Mouse (Mus musculus) limb, embryonic 12.5 days (tissue): Measurements from ENCODE around the gene Gmds. TPM values are rescaled to one million over a fixed set of nuclear protein-coding genes. Genes with fewer than 3 reads are reported as not detected.

Experiments used
- ATAC-seq: fragments of 200-750 bp; cut with Nextera tagmentation; 2 replicates; pipeline ENCODE4 v1.8.0; 2017; ENCODE audit warnings: low read depth, moderate TSS enrichment; ENCODE audit not compliant: insufficient number of reproducible peaks, insufficient read depth, low FRiP score, low TSS enrichment
- H3K27ac ChIP-seq: fragments of 300-500 bp; sonication (generic); 2 replicates; pipeline ENCODE4 v1.5.1; 2016; ENCODE audit warnings: mild to moderate bottlenecking, moderate library complexity
- H3K27me3 ChIP-seq: fragments of 300-500 bp; sonication (generic); 2 replicates; pipeline ENCODE4 v1.6.1; 2016; ENCODE audit warnings: mild to moderate bottlenecking, moderate library complexity
- H3K36me3 ChIP-seq: fragments of 300-500 bp; sonication (generic); 2 replicates; pipeline ENCODE4 v1.6.1; 2016; ENCODE audit warnings: mild to moderate bottlenecking, moderate library complexity
- H3K4me1 ChIP-seq: fragments of 300-500 bp; sonication (generic); replicated peaks from 2 replicates; pipeline ENCODE4 v1.6.1; 2016
- H3K4me2 ChIP-seq: fragments of 300-500 bp; sonication (generic); 2 replicates; pipeline ENCODE4 v1.6.1; 2016; ENCODE audit warnings: mild to moderate bottlenecking, moderate library complexity
- H3K4me3 ChIP-seq: fragments of 300-500 bp; sonication (generic); replicated peaks from 2 replicates; pipeline ENCODE4 v1.5.1; 2016; ENCODE audit warnings: mild to moderate bottlenecking
- H3K9ac ChIP-seq: fragments of 300-500 bp; sonication (generic); replicated peaks from 2 replicates; pipeline ENCODE4 v1.6.1; 2016; ENCODE audit warnings: mild to moderate bottlenecking, moderate library complexity
- H3K9me3 ChIP-seq: fragments of 300-500 bp; sonication (generic); 2 replicates; pipeline ENCODE4 v1.6.1; 2016; ENCODE audit warnings: mild to moderate bottlenecking, moderate library complexity
- WGBS: fragments of 180-500 bp; shearing (Covaris S2); methylation state at CpG from one replicate; pipeline ENCODE4 v1.1.7; 2016; 5-methylcytosine and 5-hydroxymethylcytosine counted together
- polyA plus RNA-seq: library from polyadenylated mRNA; unstranded; fragments of >200 nt; fragmentation: Nextera tagmentation; extraction: Ambion mirVana; gene quantifications from 2 replicates; pipeline ENCODE4 v1.2.1, GENCODE M21; 2016

Gene Gmds
- polyA plus RNA-seq, 1 experiment from 2014 or later, result 37.3 TPM

GRCm38 (mm10) chr13:32158240-32158639 lies 180.3 kb downstream of the Gmds start:
- 62% methylated on average over 2 of the region's 2 CpGs for WGBS

GRCm38 (mm10) chr13:32145916-32146315 lies 192.6 kb downstream of the Gmds start:
- Histone ChIP-seq H3K27me3 (no peaks in the 10 kb centered on the region), H3K36me3 (no peaks in the 10 kb centered on the region), H3K9me3 (no peaks in the 10 kb centered on the region), H3K27ac (no peak overlapping the region), H3K4me3 (no peak overlapping the region), H3K4me2 (no peak overlapping the region), H3K9ac (no peak overlapping the region), H3K4me1 (no peaks in the 10 kb centered on the region; the same call in 1 of the 2 replicates)
- ATAC-seq, result no peak
- WGBS, result 64% methylated on average over 1 of the region's 1 CpGs

More at GRCm38 (mm10) chr13:32158240-32158639, 180.3 kb downstream of the Gmds start:
- no peaks in the 10 kb centered on the region for H3K36me3 ChIP-seq
- H3K4me2 ChIP-seq, result no peak overlapping the region
- H3K27me3 ChIP-seq, result no peaks in the 10 kb centered on the region; the same call in 1 of the 2 replicates
- H3K9me3 ChIP-seq, result no peaks in the 10 kb centered on the region
- H3K4me1 ChIP-seq, result peaks cover 4% of the 10 kb centered on the region; the same call in 1 of the 2 replicates
- no peak for ATAC-seq
- no peak overlapping the region for H3K27ac ChIP-seq
- no peak overlapping the region for H3K4me3 ChIP-seq
- no peak overlapping the region for H3K9ac ChIP-seq

- no peaks in the 10 kb centered on the region for H3K27me3 ChIP-seq
- H3K36me3 ChIP-seq, result no peaks in the 10 kb centered on the region
- H3K4me1 ChIP-seq, result no peaks in the 10 kb centered on the region
- ATAC-seq, result no peak
- no peak overlapping the region for H3K4me3 ChIP-seq
- WGBS, result 46% methylated on average over 2 of the region's 2 CpGs
- no peaks in the 10 kb centered on the region for H3K9me3 ChIP-seq
- H3K4me2 ChIP-seq, result no peak overlapping the region
- H3K9ac ChIP-seq, result no peak overlapping the region
- H3K27ac ChIP-seq, result no peak overlapping the region
These were observed 193.4 kb downstream of the Gmds start for GRCm38 (mm10) chr13:32145179-32145578.

GRCm38 (mm10) chr13:32143651-32144050 lies 194.9 kb downstream of the Gmds start:
- H3K36me3 ChIP-seq, result no peaks in the 10 kb centered on the region
- H3K27me3 ChIP-seq, result no peaks in the 10 kb centered on the region
- H3K4me1 ChIP-seq, result no peaks in the 10 kb centered on the region
- H3K27ac ChIP-seq, result no peak overlapping the region
- no peaks in the 10 kb centered on the region for H3K9me3 ChIP-seq
- H3K9ac ChIP-seq, result no peak overlapping the region
- ATAC-seq, result no peak
- WGBS, result 71% methylated on average over 3 of the region's 3 CpGs
- H3K4me2 ChIP-seq, result no peak overlapping the region
- no peak overlapping the region for H3K4me3 ChIP-seq

GRCm38 (mm10) chr13:32134663-32135273 lies 203.8 kb downstream of the Gmds start:
- no peak for ATAC-seq
- Histone ChIP-seq H3K9ac (no peak overlapping the region), H3K27ac (no peak overlapping the region), H3K9me3 (no peaks in the 10 kb centered on the region), H3K4me3 (no peak overlapping the region), H3K27me3 (peaks cover 7% of the 10 kb centered on the region; the same call in 1 of the 2 replicates), H3K4me2 (no peak overlapping the region), H3K36me3 (no peaks in the 10 kb centered on the region), H3K4me1 (no peaks in the 10 kb centered on the region)
- 79% methylated on average over 4 of the region's 4 CpGs for whole genome bisulfite sequencing

GRCm38 (mm10) chr13:32129970-32130369 lies 208.6 kb downstream of the Gmds start:
- WGBS, result 46% methylated on average over 1 of the region's 1 CpGs
- no peak overlapping the region for H3K9ac ChIP-seq
- H3K4me1 ChIP-seq, result no peaks in the 10 kb centered on the region
- peaks cover 7% of the 10 kb centered on the region; the same call in 1 of the 2 replicates for H3K27me3 ChIP-seq
- H3K27ac ChIP-seq, result no peak overlapping the region
- H3K4me3 ChIP-seq, result no peak overlapping the region
- H3K9me3 ChIP-seq, result no peaks in the 10 kb centered on the region
- no peak overlapping the region for H3K4me2 ChIP-seq
- no peak for ATAC-seq
- no peaks in the 10 kb centered on the region for H3K36me3 ChIP-seq

- H3K27ac ChIP-seq, result no peak overlapping the region
- no peaks in the 10 kb centered on the region for H3K27me3 ChIP-seq
- ATAC-seq, result no peak
- H3K9ac ChIP-seq, result no peak overlapping the region
- H3K36me3 ChIP-seq, result no peaks in the 10 kb centered on the region
- H3K9me3 ChIP-seq, result no peaks in the 10 kb centered on the region
- WGBS, result 68% methylated on average over 1 of the region's 1 CpGs
- no peak overlapping the region for H3K4me2 ChIP-seq
- no peaks in the 10 kb centered on the region for H3K4me1 ChIP-seq
- H3K4me3 ChIP-seq, result no peak overlapping the region
These were observed 220.2 kb downstream of the Gmds start for GRCm38 (mm10) chr13:32118386-32118785.

GRCm38 (mm10) chr13:32115468-32115867 lies 223.1 kb downstream of the Gmds start:
- Histone ChIP-seq H3K4me1 (no peaks in the 10 kb centered on the region), H3K27ac (no peak overlapping the region), H3K27me3 (no peaks in the 10 kb centered on the region), H3K9me3 (no peaks in the 10 kb centered on the region), H3K4me3 (no peak overlapping the region), H3K4me2 (no peak overlapping the region), H3K36me3 (no peaks in the 10 kb centered on the region), H3K9ac (no peak overlapping the region)
- no peak for ATAC-seq
- WGBS, result 71% methylated on average over 1 of the region's 1 CpGs

- Histone ChIP-seq H3K27ac (no peak overlapping the region), H3K4me2 (no peak overlapping the region), H3K4me3 (no peak overlapping the region), H3K9me3 (no peaks in the 10 kb centered on the region), H3K27me3 (no peaks in the 10 kb centered on the region), H3K36me3 (no peaks in the 10 kb centered on the region), H3K9ac (no peak overlapping the region), H3K4me1 (no peaks in the 10 kb centered on the region)
- WGBS, result 93% methylated on average over 3 of the region's 3 CpGs
- ATAC-seq, result no peak
These were observed 224.7 kb downstream of the Gmds start for GRCm38 (mm10) chr13:32113875-32114274.

- Histone ChIP-seq H3K9ac (no peak overlapping the region), H3K4me2 (no peak overlapping the region), H3K36me3 (no peaks in the 10 kb centered on the region), H3K9me3 (no peaks in the 10 kb centered on the region), H3K27me3 (no peaks in the 10 kb centered on the region; the same call in 1 of the 2 replicates), H3K27ac (no peak overlapping the region), H3K4me3 (no peak overlapping the region), H3K4me1 (peaks cover 9% of the 10 kb centered on the region)
- no peak for ATAC-seq
- WGBS, result 42% methylated on average over 7 of the region's 7 CpGs
These were observed 250.1 kb downstream of the Gmds start for GRCm38 (mm10) chr13:32088303-32088977.

GRCm38 (mm10) chr13:32080520-32081249 lies 257.9 kb downstream of the Gmds start:
- Histone ChIP-seq H3K27ac (0 out of 2 replicates have a peak overlapping the region, but pooled peaks have one; percentile 32), H3K9ac (no peak overlapping the region), H3K4me2 (no peak overlapping the region), H3K4me3 (no peak overlapping the region), H3K4me1 (peaks cover 22% of the 10 kb centered on the region), H3K36me3 (no peaks in the 10 kb centered on the region), H3K27me3 (peaks cover 13% of the 10 kb centered on the region), H3K9me3 (no peaks in the 10 kb centered on the region)
- ATAC-seq, result peak; percentile 56
- WGBS, result 16% methylated on average over 6 of the region's 6 CpGs
